Mouse (Mus musculus) intestine, embryonic 15.5 days (tissue): ENCODE measurements around the gene Prom1. TPM values are rescaled to one million over a fixed set of nuclear protein-coding genes. Genes with fewer than 3 reads are reported as not detected.

Source experiments
- ATAC-seq: fragments of 200-750 bp; cut with Nextera tagmentation; 2 replicates; pipeline ENCODE4 v1.8.0; 2017; ENCODE audit warnings: moderate TSS enrichment, moderate library complexity
- H3K27ac ChIP-seq: fragments of 300-500 bp; sonication (generic); 2 replicates; pipeline ENCODE4 v1.5.1; 2015; ENCODE audit warnings: mild to moderate bottlenecking, inconsistent platforms
- H3K27me3 ChIP-seq: fragments of 300-500 bp; sonication (generic); replicated peaks from 2 replicates; pipeline ENCODE4 v1.6.1; 2015; ENCODE audit warnings: inconsistent platforms
- H3K36me3 ChIP-seq: fragments of 300-500 bp; sonication (generic); 2 replicates; pipeline ENCODE4 v1.6.1; 2015; ENCODE audit warnings: inconsistent platforms
- H3K4me1 ChIP-seq: fragments of 300-500 bp; sonication (generic); replicated peaks from 2 replicates; pipeline ENCODE4 v1.6.1; 2015; ENCODE audit warnings: inconsistent platforms
- H3K4me2 ChIP-seq: fragments of 300-500 bp; sonication (generic); replicated peaks from 2 replicates; pipeline ENCODE4 v1.6.1; 2015; ENCODE audit warnings: mild to moderate bottlenecking, inconsistent platforms
- H3K4me3 ChIP-seq: fragments of 300-500 bp; sonication (generic); replicated peaks from 2 replicates; pipeline ENCODE4 v1.5.1; 2015; ENCODE audit warnings: inconsistent platforms
- H3K9ac ChIP-seq: fragments of 300-500 bp; sonication (generic); 2 replicates; pipeline ENCODE4 v1.6.1; 2015; ENCODE audit warnings: inconsistent platforms
- H3K9me3 ChIP-seq: fragments of 300-500 bp; sonication (generic); 2 replicates; pipeline ENCODE4 v1.6.1; 2016; ENCODE audit warnings: inconsistent platforms
- WGBS: fragments of 180-500 bp; shearing (Covaris S2); methylation state at CpG from one replicate; pipeline ENCODE4 v1.1.7; 2015; 5-methylcytosine and 5-hydroxymethylcytosine counted together
- polyA plus RNA-seq: library from polyadenylated mRNA; unstranded; fragments of >200 nt; fragmentation: Nextera tagmentation; extraction: Ambion mirVana; gene quantifications from 2 replicates; pipeline ENCODE4 v1.2.1, GENCODE M21; 2015

The Prom1 gene
- polyA plus RNA-seq, 1 experiment from 2014 or later: 39.6 TPM

DNA sequence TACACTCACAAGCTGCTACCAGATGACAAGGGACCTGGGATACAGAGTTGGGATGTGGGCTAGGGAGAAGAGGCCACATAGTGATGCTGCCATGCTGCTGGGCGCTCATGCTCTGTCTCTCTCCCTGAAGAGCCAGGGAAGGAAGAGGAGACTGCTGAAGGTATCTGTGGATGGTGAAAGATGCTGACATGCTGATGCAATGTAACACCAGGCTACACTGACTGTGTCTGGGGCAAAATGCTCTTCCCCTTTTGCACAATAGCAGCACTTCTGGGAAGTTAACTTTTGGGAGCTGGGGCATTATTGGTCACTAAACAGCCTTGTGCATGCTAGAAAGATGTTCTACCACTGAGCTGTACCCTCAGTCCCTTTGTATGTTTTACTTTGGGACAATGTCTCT lies 26.4 kb downstream of the Prom1 start:
- whole genome bisulfite sequencing: 84% methylated on average over 1 of the region's 1 CpGs
- no peaks in the 10 kb centered on the region for H3K9me3 ChIP-seq
- H3K9ac ChIP-seq: no peak overlapping the region
- no peak overlapping the region for H3K27ac ChIP-seq
- no peaks in the 10 kb centered on the region for H3K36me3 ChIP-seq
- ATAC-seq: no peak
- H3K4me2 ChIP-seq: no peak overlapping the region
- no peaks in the 10 kb centered on the region for H3K27me3 ChIP-seq
- H3K4me1 ChIP-seq: 0 out of 2 replicates have a peak, but pooled peaks cover 4% of the 10 kb centered on the region
- H3K4me3 ChIP-seq: no peak overlapping the region

DNA sequence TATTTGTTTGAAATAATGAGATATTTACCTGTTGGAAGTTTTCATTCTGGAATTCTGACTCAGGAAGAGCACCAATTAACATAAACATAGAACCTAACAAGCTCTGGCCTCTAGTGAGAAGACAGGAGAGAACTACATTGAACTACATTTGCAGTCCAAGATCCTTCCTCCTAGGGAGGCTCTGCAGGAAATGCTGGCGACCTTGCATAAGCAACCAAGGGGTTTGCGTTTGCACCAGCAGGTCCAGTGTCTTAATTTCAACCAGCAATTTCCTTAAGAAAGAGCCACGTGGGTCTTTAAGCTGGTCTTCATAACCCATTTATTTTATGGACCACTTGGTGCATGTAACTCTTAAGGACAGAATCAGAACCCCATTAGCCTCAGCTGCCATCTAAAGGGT lies 28.2 kb downstream of the Prom1 start:
- H3K36me3 ChIP-seq: no peaks in the 10 kb centered on the region
- no peaks in the 10 kb centered on the region for H3K27me3 ChIP-seq
- H3K4me2 ChIP-seq: no peak overlapping the region
- H3K4me1 ChIP-seq: 0 out of 2 replicates have a peak, but pooled peaks cover 4% of the 10 kb centered on the region
- ATAC-seq: no peak
- no peaks in the 10 kb centered on the region for H3K9me3 ChIP-seq
- no peak overlapping the region for H3K27ac ChIP-seq
- H3K4me3 ChIP-seq: no peak overlapping the region
- 73% methylated on average over 3 of the region's 3 CpGs for WGBS
- no peak overlapping the region for H3K9ac ChIP-seq

DNA sequence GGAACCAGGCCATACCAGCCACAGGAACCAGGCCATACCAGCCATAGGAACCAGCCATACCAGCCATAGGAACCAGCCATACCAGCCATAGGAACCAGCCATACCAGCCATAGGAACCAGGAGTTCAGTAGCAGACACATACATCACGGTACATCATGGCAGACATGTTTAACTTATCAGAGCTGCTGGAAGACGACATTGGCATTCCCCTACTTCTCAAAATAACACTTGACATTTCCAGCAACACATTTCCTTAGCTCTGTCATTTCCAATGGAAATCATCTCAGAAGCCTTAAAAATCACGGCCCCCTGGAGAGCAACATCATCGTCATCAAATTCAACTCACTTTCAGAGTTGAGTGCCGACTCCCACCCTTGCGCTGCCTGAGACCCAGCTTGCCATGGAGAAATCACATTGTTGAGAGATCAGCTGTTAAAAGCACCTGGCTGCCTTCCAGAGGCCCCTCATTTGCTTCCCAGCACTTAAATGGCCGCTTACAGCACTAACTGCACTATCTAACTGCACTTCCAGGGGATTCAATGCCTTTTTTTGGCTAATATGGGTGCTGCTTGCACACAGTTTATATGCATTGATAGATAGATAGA lies 31.2 kb downstream of the Prom1 start:
- ATAC-seq: no peak
- no peaks in the 10 kb centered on the region for H3K27me3 ChIP-seq
- H3K9me3 ChIP-seq: no peaks in the 10 kb centered on the region
- H3K9ac ChIP-seq: no peak overlapping the region
- H3K4me3 ChIP-seq: no peak overlapping the region
- 0 out of 2 replicates have a peak, but pooled peaks cover 4% of the 10 kb centered on the region for H3K4me1 ChIP-seq
- H3K27ac ChIP-seq: no peak overlapping the region
- H3K36me3 ChIP-seq: no peaks in the 10 kb centered on the region
- no peak overlapping the region for H3K4me2 ChIP-seq
- 85% methylated on average over 7 of the region's 7 CpGs for WGBS

DNA sequence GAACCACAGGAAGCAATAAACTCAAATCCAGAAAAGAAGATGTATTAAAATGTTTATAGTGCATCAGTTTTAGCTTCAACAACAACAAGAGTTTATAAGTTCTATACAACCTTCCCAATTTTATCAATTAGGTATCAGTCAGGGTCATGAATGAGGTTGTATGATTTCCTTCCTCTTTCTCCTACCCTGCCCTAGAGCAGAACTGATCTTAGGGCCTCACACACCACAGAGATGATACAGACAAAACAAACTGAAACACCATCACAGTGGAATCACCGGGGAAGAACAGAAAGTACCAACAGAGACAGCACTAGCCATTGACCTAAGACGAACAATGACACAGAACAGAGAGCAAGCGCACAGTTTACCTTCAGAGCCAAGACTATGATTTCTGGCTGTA lies 43.6 kb downstream of the Prom1 start:
- H3K27me3 ChIP-seq: no peaks in the 10 kb centered on the region
- H3K27ac ChIP-seq: no peak overlapping the region
- no peak overlapping the region for H3K4me2 ChIP-seq
- no peaks in the 10 kb centered on the region for H3K9me3 ChIP-seq
- no peaks in the 10 kb centered on the region for H3K4me1 ChIP-seq
- no peak overlapping the region for H3K9ac ChIP-seq
- H3K4me3 ChIP-seq: no peak overlapping the region
- no peaks in the 10 kb centered on the region for H3K36me3 ChIP-seq
- no peak for ATAC-seq
- WGBS: 98% methylated on average over 3 of the region's 3 CpGs

DNA sequence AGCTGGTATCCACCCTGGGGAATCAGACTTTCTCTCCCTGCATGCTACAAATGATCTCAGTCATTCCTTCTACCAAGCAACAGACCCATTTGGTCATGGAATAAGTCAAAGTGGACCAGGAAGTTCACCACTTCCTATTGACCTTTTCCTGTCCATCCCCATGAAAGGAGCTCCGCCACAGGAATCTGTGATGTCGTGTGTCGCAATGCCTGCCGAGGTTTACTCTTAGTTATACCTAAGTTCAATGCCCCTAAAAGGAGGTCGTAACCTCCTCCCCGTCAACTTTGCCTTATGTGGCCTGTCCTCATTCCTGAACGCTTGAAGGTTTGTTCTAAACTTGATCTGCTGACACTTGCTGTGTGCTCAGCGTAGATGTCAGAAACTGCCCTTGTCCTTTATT lies 51.6 kb downstream of the Prom1 start:
- Histone ChIP-seq H3K9me3 (no peaks in the 10 kb centered on the region), H3K4me2 (no peak overlapping the region), H3K9ac (no peak overlapping the region), H3K4me3 (no peak overlapping the region), H3K27me3 (no peaks in the 10 kb centered on the region), H3K27ac (0 out of 2 replicates have a peak overlapping the region, but pooled peaks have one; percentile 54), H3K4me1 (0 out of 2 replicates have a peak, but pooled peaks cover 2% of the 10 kb centered on the region), H3K36me3 (no peaks in the 10 kb centered on the region)
- WGBS: 66% methylated on average over 8 of the region's 8 CpGs
- 0 out of 2 replicates have a peak, but pooled peaks have one; percentile 16 for ATAC-seq

DNA sequence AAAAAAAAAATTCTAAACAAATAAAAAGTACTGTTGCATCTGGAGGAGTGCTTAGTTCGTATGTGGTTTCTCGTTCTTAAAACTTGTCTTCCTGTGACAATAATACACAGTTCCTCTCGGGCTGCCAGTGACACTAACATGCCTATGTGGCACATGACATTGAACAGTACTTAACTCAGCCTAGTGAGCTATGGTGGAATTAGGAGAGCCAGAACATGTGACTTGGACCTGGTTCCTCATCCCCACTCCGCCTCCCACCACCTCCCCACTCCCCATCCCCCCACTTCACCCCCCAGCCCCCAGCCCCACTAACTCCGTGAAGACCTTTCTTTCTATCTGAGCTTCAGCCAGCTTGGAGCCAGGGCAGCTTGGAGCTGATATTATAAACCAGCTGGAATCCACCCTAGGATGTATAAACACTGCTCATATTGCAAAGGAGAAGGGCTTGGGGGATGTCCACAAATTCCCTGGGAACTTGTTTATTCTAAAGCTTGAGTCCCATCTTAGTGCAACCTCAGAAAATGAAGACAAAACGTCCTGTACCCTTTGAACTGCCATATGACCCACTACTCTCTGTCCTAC lies 52.3 kb downstream of the Prom1 start:
- H3K27ac ChIP-seq: peak overlapping the region; percentile 54; the same call in 1 of the 2 replicates
- no peaks in the 10 kb centered on the region for H3K9me3 ChIP-seq
- WGBS: 36% methylated on average over 6 of the region's 6 CpGs
- peak; percentile 73 for ATAC-seq
- no peak overlapping the region for H3K9ac ChIP-seq
- no peak overlapping the region for H3K4me3 ChIP-seq
- no peaks in the 10 kb centered on the region for H3K36me3 ChIP-seq
- no peaks in the 10 kb centered on the region for H3K27me3 ChIP-seq
- H3K4me1 ChIP-seq: 0 out of 2 replicates have a peak, but pooled peaks cover 2% of the 10 kb centered on the region
- no peak overlapping the region for H3K4me2 ChIP-seq

DNA sequence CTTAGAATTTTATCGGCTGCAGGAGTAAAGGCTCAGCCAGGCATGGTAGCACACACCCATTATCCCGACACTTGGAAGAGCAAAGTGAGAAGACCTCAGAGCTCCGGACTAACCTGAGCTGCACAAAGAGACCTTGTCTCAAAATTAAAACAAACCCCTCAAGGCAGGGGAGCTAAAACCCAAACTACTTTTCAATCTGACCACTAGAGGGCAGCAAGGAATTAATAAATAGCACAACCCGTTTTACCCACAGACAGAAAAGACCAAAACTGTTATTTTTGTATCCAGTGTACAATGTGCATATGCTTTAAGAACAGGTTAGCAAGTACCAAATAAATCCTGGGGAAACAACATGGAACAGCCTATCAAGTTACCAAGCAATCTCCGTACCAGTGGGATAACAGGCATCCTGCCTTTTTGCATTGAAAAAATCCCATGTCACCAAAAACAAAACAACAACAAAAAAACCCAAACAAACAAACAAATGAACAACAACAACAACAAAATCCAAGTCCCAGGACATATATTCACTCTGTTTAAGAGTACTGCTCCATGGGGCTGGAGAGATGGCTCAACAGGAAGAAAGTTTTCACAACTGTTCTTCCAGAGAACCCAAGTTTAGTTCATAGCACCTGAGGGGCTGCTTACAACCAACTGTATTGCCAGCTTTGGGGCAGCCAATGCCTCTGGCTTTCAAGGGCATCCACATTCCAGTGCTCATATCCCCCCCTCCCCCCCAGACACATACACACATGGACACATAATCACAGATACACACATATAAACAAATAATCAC lies 53.1 kb downstream of the Prom1 start:
- ATAC-seq: peak; percentile 54
- no peaks in the 10 kb centered on the region for H3K27me3 ChIP-seq
- no peak overlapping the region for H3K27ac ChIP-seq
- no peaks in the 10 kb centered on the region for H3K36me3 ChIP-seq
- WGBS: 38% methylated on average over 5 of the region's 5 CpGs
- H3K9ac ChIP-seq: no peak overlapping the region
- H3K4me1 ChIP-seq: 0 out of 2 replicates have a peak, but pooled peaks cover 2% of the 10 kb centered on the region
- no peak overlapping the region for H3K4me3 ChIP-seq
- no peaks in the 10 kb centered on the region for H3K9me3 ChIP-seq
- no peak overlapping the region for H3K4me2 ChIP-seq

DNA sequence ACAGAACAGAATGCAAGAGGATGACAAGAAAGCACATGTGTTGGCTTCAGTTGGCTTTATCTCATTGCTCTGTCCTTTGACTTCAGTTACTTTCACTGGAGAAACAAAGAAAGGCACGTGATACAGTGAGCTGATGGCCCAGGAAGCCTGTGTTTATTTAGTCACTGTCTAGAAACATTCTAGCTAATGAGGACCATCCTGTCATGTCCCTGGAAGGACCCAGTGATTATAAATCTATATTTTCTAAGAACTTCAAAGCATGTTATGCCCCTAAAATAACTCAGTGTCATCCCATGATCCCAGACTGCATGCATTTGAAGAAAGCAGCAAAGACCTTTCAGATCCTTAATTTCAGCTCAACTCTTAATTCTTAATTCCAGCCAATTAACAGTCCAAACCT lies 60.1 kb downstream of the Prom1 start:
- Histone ChIP-seq H3K36me3 (no peaks in the 10 kb centered on the region), H3K4me2 (no peak overlapping the region), H3K27me3 (no peaks in the 10 kb centered on the region), H3K4me1 (no peaks in the 10 kb centered on the region), H3K9ac (no peak overlapping the region), H3K9me3 (no peaks in the 10 kb centered on the region), H3K4me3 (no peak overlapping the region), H3K27ac (no peak overlapping the region)
- ATAC-seq: no peak
- 20% methylated on average over 1 of the region's 1 CpGs for WGBS

DNA sequence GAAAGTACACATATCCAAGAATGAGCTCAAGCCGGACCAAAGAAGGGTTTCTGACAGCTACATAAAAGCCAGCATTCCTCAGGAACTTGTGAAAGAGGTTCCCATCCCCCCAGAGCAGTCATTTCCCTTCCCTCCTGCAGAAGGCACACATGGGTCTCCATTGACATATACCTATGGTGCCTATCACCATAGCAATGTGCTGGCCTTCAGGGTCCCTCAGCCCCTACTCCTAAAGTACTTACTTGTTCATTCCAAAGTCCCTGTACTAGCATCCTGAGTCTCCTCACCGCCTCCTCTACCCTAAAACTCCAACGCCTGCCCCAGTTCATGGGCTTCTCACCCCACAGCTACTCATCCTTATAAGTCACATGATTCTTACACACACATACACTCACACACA lies 60.8 kb downstream of the Prom1 start:
- H3K27me3 ChIP-seq: no peaks in the 10 kb centered on the region
- 81% methylated on average over 3 of the region's 3 CpGs for whole genome bisulfite sequencing
- no peak overlapping the region for H3K27ac ChIP-seq

DNA sequence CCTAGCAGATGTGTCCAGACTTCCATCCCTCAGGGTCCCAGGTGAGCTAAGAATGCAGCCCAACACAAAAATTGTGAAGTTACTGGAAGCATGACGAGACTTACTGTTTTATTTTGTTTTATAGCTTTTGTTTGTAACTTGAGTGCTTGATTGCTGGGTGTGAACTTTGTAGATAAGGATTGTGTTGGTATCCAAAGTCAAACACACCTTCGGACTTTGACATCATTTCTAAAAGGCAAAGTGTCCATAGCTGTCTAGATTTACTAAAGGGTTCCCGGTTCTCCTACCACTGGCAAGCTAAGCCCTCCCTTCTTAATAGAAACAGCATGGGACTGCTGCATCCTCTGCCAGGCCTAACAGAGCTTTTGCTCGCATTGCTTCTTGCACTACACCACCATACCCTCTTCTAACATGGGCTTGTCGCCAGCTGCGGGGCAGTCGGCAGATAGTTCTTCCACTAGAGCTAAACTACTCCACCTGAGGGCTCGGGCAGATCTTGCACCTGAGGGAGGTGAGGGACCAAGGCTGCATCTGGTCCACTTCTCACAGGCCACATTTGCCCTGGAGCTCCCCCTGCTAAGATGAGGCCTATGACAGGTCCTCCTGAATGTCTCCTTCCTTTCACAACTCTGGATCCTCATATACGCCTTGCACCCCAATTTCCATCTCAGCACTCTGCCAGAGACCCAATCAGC lies 103.4 kb downstream of the Prom1 start:
- ATAC-seq: peak; percentile 89
- 80% methylated on average over 9 of the region's 9 CpGs for WGBS
- H3K27ac ChIP-seq: peak overlapping the region; percentile 42; the same call in 1 of the 2 replicates
- no peaks in the 10 kb centered on the region; the same call in 1 of the 2 replicates for H3K4me1 ChIP-seq
- H3K36me3 ChIP-seq: 0 out of 2 replicates have a peak, but pooled peaks cover 5% of the 10 kb centered on the region
- H3K9me3 ChIP-seq: no peaks in the 10 kb centered on the region
- H3K27me3 ChIP-seq: no peaks in the 10 kb centered on the region
- H3K4me2 ChIP-seq: peak overlapping the region; percentile 27; the same call in 1 of the 2 replicates
- H3K9ac ChIP-seq: no peak overlapping the region
- H3K4me3 ChIP-seq: no peak overlapping the region

More for the DNA sequence above, 60.8 kb downstream of the Prom1 start:
- Histone ChIP-seq H3K9me3 (no peaks in the 10 kb centered on the region), H3K4me2 (no peak overlapping the region), H3K9ac (no peak overlapping the region), H3K4me1 (no peaks in the 10 kb centered on the region), H3K36me3 (no peaks in the 10 kb centered on the region), H3K4me3 (no peak overlapping the region)
- no peak for ATAC-seq

DNA sequence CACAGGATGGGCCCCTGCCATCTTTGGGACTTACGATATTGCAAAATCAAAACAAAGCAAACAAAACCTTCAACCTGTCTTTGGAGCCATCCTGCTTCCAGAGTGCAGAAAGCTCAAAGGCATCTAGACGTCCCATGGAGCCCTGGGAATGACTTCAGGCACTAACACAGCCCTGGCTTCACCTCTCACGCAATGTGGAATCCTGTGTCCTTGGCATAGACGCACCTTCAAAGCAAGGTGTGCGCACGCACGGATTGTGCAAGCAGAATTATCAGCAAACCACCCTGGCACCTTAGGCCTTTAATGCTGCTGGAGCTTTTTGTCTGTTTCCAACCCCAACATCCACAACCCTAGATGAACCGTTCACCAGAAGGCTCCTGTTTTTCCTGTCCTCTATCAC lies 104.2 kb downstream of the Prom1 start:
- 60% methylated on average over 8 of the region's 8 CpGs for WGBS
- 0 out of 2 replicates have a peak overlapping the region, but pooled peaks have one; percentile 17 for H3K27ac ChIP-seq

DNA sequence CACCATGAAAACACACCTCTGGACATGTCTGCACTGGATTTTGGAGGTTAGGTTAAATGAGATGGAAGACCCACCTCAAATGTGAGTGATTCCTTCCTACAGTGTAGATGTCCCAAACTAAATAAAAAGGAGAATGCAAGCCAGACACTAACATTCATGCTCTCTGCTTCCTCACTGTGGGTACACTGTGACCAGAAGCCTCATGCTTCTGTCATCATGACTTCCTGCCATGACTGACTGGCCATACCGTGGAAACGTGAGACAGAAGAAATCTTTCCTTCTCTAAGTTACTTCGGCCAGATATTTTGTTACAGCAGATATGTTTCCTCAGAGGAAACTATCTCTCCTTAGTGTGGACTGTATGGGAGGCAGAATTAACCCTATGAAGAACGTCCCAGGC lies 105.7 kb downstream of the Prom1 start:
- H3K27me3 ChIP-seq: no peaks in the 10 kb centered on the region
- no peak overlapping the region for H3K4me2 ChIP-seq
- no peaks in the 10 kb centered on the region; the same call in 1 of the 2 replicates for H3K4me1 ChIP-seq
- 70% methylated on average over 4 of the region's 4 CpGs for WGBS
- no peaks in the 10 kb centered on the region for H3K36me3 ChIP-seq
- H3K9ac ChIP-seq: no peak overlapping the region
- no peaks in the 10 kb centered on the region for H3K9me3 ChIP-seq
- ATAC-seq: no peak
- no peak overlapping the region for H3K4me3 ChIP-seq
- no peak overlapping the region for H3K27ac ChIP-seq

More for the DNA sequence above, 104.2 kb downstream of the Prom1 start:
- Histone ChIP-seq H3K4me3 (no peak overlapping the region), H3K9me3 (no peaks in the 10 kb centered on the region), H3K4me1 (no peaks in the 10 kb centered on the region; the same call in 1 of the 2 replicates), H3K9ac (no peak overlapping the region), H3K4me2 (no peak overlapping the region), H3K27me3 (no peaks in the 10 kb centered on the region), H3K36me3 (0 out of 2 replicates have a peak, but pooled peaks cover 5% of the 10 kb centered on the region)
- ATAC-seq: peak; percentile 78
